ENCODE assay signal across 7 mouse cellular contexts in the genomic region with DNA sequence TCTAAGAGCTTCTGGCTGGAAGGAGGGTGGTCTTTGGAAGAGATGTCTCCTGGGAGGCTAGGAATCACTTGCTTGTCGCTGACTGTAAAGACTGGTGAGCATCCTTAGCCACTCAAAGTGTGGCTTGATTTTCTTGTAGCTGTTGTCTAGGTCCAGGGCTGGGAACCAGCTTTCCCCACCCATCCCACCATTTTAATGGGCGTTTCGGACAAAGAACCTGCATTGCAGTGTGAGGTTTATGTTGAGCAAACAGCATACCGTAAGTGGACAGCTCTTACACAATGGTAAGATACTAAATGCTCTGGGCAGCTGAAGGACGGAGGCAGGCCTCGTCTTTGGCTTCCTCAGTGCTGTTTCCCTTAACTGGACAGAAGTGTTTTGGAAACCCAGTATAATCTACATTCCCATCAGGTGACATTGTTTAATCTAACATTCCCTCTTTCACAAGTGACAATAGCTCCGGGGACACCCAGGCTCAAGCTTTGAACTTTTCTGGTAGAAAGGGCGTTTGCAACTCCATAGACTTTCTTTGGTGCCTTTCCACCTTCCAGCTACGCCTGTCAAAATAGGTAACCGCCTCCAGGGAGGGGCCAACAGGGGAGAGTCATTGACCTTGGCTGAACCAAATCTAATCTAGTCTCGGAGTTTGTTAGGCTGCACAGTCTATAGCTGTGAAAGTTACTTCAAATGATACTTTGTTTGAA. TPM values are rescaled to one million over a fixed set of nuclear protein-coding genes. Genes with fewer than 3 reads are reported as not detected.
DNase-seq lines count a peak whose midpoint lies in the region; ATAC-seq and TF ChIP-seq lines count a peak whose summit lies in the region.

No protein-coding gene starts in this region.

- no peaks in the 10 kb centered on the region for H3K27me3 ChIP-seq in G1E (ENCODE audit: insufficient read depth, low read length)
- no peaks in the 10 kb centered on the region for H3K27me3 ChIP-seq in forebrain, postnatal 0 days (ENCODE audit: insufficient read depth, low read length)
- no peaks in the 10 kb centered on the region for H3K27me3 ChIP-seq in lung, embryonic 14.5 days (ENCODE audit: insufficient read depth, low read length)

- DNase-seq in G1E (ENCODE audit: low spot score) = peak; percentile 49
- peak; percentile 22 for DNase-seq in adrenal gland, postnatal 25 days
- DNase-seq in forebrain, postnatal 0 days = no peak
- DNase-seq in kidney, adult 11 months = peak; percentile 69
- DNase-seq in lung, embryonic 14.5 days = peak; percentile 53
- peak; percentile 31 to 62 for DNase-seq in spleen, postnatal 36 days (ENCODE audit: low spot score in 2 of 2)
- no peak for DNase-seq in frontal cortex, postnatal 36 days (ENCODE audit: low spot score in 2 of 2)

- H3K4me3 ChIP-seq in G1E (ENCODE audit: low read depth, low read length) = no peak overlapping the region; the same call in 1 of the 2 replicates
- H3K4me3 ChIP-seq in forebrain, postnatal 0 days (ENCODE audit: low read depth, low read length) = peak overlapping the region; percentile 94
- peak overlapping the region; percentile 92 for H3K4me3 ChIP-seq in lung, embryonic 14.5 days (ENCODE audit: low read depth, low read length)

- no peak for TF ChIP-seq CTCF in G1E (IDR thresholded peaks at IDR 0.05; ENCODE audit: low read depth, low read length)
- TF ChIP-seq CTCF in forebrain, postnatal 0 days (IDR thresholded peaks at IDR 0.05; ENCODE audit: low read depth) = no peak
- no peak for TF ChIP-seq CTCF in lung, embryonic 14.5 days (IDR thresholded peaks at IDR 0.05; ENCODE audit: low read depth)

- ATAC-seq in G1E (ENCODE audit: extremely low read depth, insufficient number of reproducible peaks, low FRiP score, poor library complexity, severe bottlenecking) = peak; percentile 42; the same call in 1 of the 2 replicates
- ATAC-seq in forebrain, postnatal 0 days = no peak
- ATAC-seq in lung, embryonic 14.5 days (ENCODE audit: insufficient read depth) = no peak

- no peaks in the 10 kb centered on the region for H3K9me3 ChIP-seq in G1E (replicated peaks)
- H3K9me3 ChIP-seq in forebrain, postnatal 0 days (ENCODE audit: low read length) = no peaks in the 10 kb centered on the region
- H3K9me3 ChIP-seq in lung, embryonic 14.5 days (ENCODE audit: low read depth, low read length) = no peaks in the 10 kb centered on the region

- H3K27ac ChIP-seq in forebrain, postnatal 0 days (ENCODE audit: low read depth, low read length) = no peak overlapping the region
- H3K27ac ChIP-seq in lung, embryonic 14.5 days (ENCODE audit: low read depth) = peak overlapping the region; percentile 98; the same call in 1 of the 2 replicates

- H3K4me1 ChIP-seq in G1E (ENCODE audit: insufficient read depth, low read depth, low read length) = peaks cover 42% of the 10 kb centered on the region
- H3K4me1 ChIP-seq in forebrain, postnatal 0 days (ENCODE audit: insufficient read depth) = peaks cover 16% of the 10 kb centered on the region
- H3K4me1 ChIP-seq in lung, embryonic 14.5 days (ENCODE audit: insufficient read depth) = peaks cover 15% of the 10 kb centered on the region; the same call in 1 of the 2 replicates

- H3K9ac ChIP-seq in forebrain, postnatal 0 days = 0 out of 2 replicates have a peak overlapping the region, but pooled peaks have one; percentile 2
- H3K9ac ChIP-seq in lung, embryonic 14.5 days = peak overlapping the region; percentile 82; the same call in 1 of the 2 replicates

- H3K36me3 ChIP-seq in G1E (replicated peaks) = peaks cover 9% of the 10 kb centered on the region
- no peaks in the 10 kb centered on the region for H3K36me3 ChIP-seq in forebrain, postnatal 0 days (ENCODE audit: insufficient read depth)
- H3K36me3 ChIP-seq in lung, embryonic 14.5 days (ENCODE audit: insufficient read depth) = 0 out of 2 replicates have a peak, but pooled peaks cover 4% of the 10 kb centered on the region

- WGBS in forebrain, postnatal 0 days = 28% methylated on average over 11 of the region's 11 CpGs
- 21% methylated on average over 11 of the region's 11 CpGs for WGBS in lung, embryonic 14.5 days

- H3K4me2 ChIP-seq in forebrain, postnatal 0 days (ENCODE audit: low read depth) = peak overlapping the region; percentile 74
- peak overlapping the region; percentile 81 for H3K4me2 ChIP-seq in lung, embryonic 14.5 days

RNA-seq across cellular contexts. Expression of a gene that starts 1.7 kb away (rescaled TPM):
- total RNA-seq in G1E (2014; fragmentation: Nextera tagmentation) (77.4 and 95.8 TPM in 2 replicates), G1E (2017) (46.0 and 53.5 TPM in 2 replicates)
- polyA plus RNA-seq in G1E (2012) = 20.3 and 25.9 TPM in 2 replicates
- 66.3 and 122 TPM in 2 replicates for total RNA-seq in adrenal gland, postnatal 25 days (2021)
- 35.3 and 44.9 TPM in 2 replicates for total RNA-seq in forebrain, postnatal 0 days (2014; rRNA removed)
- polyA plus RNA-seq in forebrain, postnatal 0 days (2015; fragmentation: Nextera tagmentation; extraction: Ambion mirVana) = 5.2 and 7.5 TPM in 2 replicates
- 33.3 and 36.5 TPM in 2 replicates for polyA plus RNA-seq in lung, embryonic 14.5 days (2014; fragmentation: Nextera tagmentation; extraction: Ambion mirVana)

Comparison
In these comparisons a context has a peak if more than half of its experiments do, and no peak if none do; other contexts are left out.
1. DNase-seq: peak in G1E (single experiment), adrenal gland, postnatal 25 days (single experiment), kidney, adult 11 months (single experiment), lung, embryonic 14.5 days (single experiment) and spleen, postnatal 36 days (2 of 2); none in forebrain, postnatal 0 days (single experiment) and frontal cortex, postnatal 36 days (0 of 2).